ENCODE assay signal across 21 mouse cellular contexts in genomic region chr6:36898412-36898811, GRCm38 (mm10).
DNase-seq lines count a peak whose midpoint lies in the region; ATAC-seq and TF ChIP-seq lines count a peak whose summit lies in the region.
"Had no signal": no experiment of that assay in that cellular context is flagged by ENCODE, and none has a peak within 500 bp of the region (broad histone marks: within the 10 kb centered on the region; RNA-seq: fewer than 3 reads in every experiment).

No protein-coding gene starts in this region.

- DNase-seq in heart, postnatal 14 days = no peak
- DNase-seq in kidney, adult 9 months = no peak
- DNase-seq in embryonic facial prominence, embryonic 14.5 days (ENCODE audit: low spot score) = no peak
- no peak for DNase-seq in limb, embryonic 14.5 days (ENCODE audit: low spot score)
- DNase-seq in right cerebral cortex, postnatal 14 days = no peak
- no peak for DNase-seq in layer of hippocampus, adult 2 months (ENCODE audit: low spot score in 2 of 2)
- DNase-seq: adrenal gland, adult 8-10 months; B cell, adult 2 months; cerebellum, postnatal 10 days; liver, postnatal 0 days; right cerebral cortex, postnatal 4 days had no signal

- no peak for TF ChIP-seq CTCF in layer of hippocampus, adult 2 months (conservative IDR thresholded peaks at IDR 0.05)

- intact Hi-C loops in heart, postnatal 14 days (cut with DNase I) = no loop called here

- H3K36me3 ChIP-seq in heart, embryonic 12.5 days = no peaks in the 10 kb centered on the region
- H3K36me3 ChIP-seq in kidney, embryonic 16.5 days (ENCODE audit: insufficient read depth, low read length) = no peaks in the 10 kb centered on the region
- H3K36me3 ChIP-seq in embryonic facial prominence, embryonic 14.5 days (ENCODE audit: control insufficient read depth, insufficient read depth, low read length) = no peaks in the 10 kb centered on the region
- H3K36me3 ChIP-seq in limb, embryonic 14.5 days (ENCODE audit: control insufficient read depth, insufficient read depth, low read length) = no peaks in the 10 kb centered on the region
- H3K36me3 ChIP-seq: midbrain, embryonic 13.5 days; neural tube, embryonic 15.5 days had no signal

- peak overlapping the region; percentile 40; the same call in 1 of the 2 replicates for H3K27ac ChIP-seq in heart, embryonic 12.5 days (ENCODE audit: poor library complexity, severe bottlenecking)
- H3K27ac ChIP-seq in kidney, embryonic 16.5 days (ENCODE audit: low read length) = peak overlapping the region; percentile 78
- 0 out of 2 replicates have a peak overlapping the region, but pooled peaks have one; percentile 2 for H3K27ac ChIP-seq in embryonic facial prominence, embryonic 14.5 days (replicated peaks; ENCODE audit: low read depth, low read length)
- peak overlapping the region; percentile 46 for H3K27ac ChIP-seq in limb, embryonic 14.5 days (replicated peaks; ENCODE audit: low read depth, low read length)
- H3K27ac ChIP-seq in layer of hippocampus, adult 2 months = no peak overlapping the region
- H3K27ac ChIP-seq: hindbrain, embryonic 14.5 days; macrophage; midbrain, embryonic 13.5 days; neural tube, embryonic 15.5 days had no signal

- ATAC-seq in heart, embryonic 12.5 days (ENCODE audit: insufficient number of reproducible peaks, low FRiP score) = no peak
- no peak for ATAC-seq in kidney, embryonic 16.5 days (ENCODE audit: low FRiP score, low TSS enrichment)
- ATAC-seq in embryonic facial prominence, embryonic 14.5 days (ENCODE audit: low read depth) = no peak
- ATAC-seq in limb, embryonic 14.5 days (ENCODE audit: low FRiP score, low read depth) = no peak
- ATAC-seq: forebrain, embryonic 14.5 days; intestine, embryonic 16.5 days; liver, postnatal 0 days; midbrain, embryonic 13.5 days had no signal

- 35% methylated on average over 6 of the region's 6 CpGs for WGBS in heart, embryonic 12.5 days
- 62% methylated on average over 6 of the region's 6 CpGs for WGBS in kidney, embryonic 16.5 days
- 50% methylated on average over 6 of the region's 6 CpGs for WGBS in embryonic facial prominence, embryonic 14.5 days
- WGBS in limb, embryonic 14.5 days = 57% methylated on average over 6 of the region's 6 CpGs

- no peak overlapping the region for H3K9ac ChIP-seq in heart, embryonic 12.5 days
- no peak overlapping the region for H3K9ac ChIP-seq in kidney, embryonic 16.5 days (replicated peaks; ENCODE audit: low read length)
- H3K9ac ChIP-seq in embryonic facial prominence, embryonic 14.5 days (ENCODE audit: low read depth, low read length) = no peak overlapping the region
- H3K9ac ChIP-seq in limb, embryonic 14.5 days (ENCODE audit: low read depth, low read length, severe bottlenecking) = no peak overlapping the region
- H3K9ac ChIP-seq: hindbrain, embryonic 14.5 days; liver, postnatal 0 days; midbrain, embryonic 13.5 days; neural tube, embryonic 15.5 days had no signal

- H3K9me3 ChIP-seq in heart, embryonic 12.5 days (replicated peaks) = no peaks in the 10 kb centered on the region
- H3K9me3 ChIP-seq in kidney, embryonic 16.5 days (ENCODE audit: low read length) = no peaks in the 10 kb centered on the region
- no peaks in the 10 kb centered on the region for H3K9me3 ChIP-seq in embryonic facial prominence, embryonic 14.5 days (ENCODE audit: control insufficient read depth, low read length)
- no peaks in the 10 kb centered on the region for H3K9me3 ChIP-seq in limb, embryonic 14.5 days (ENCODE audit: control insufficient read depth, low read length)
- H3K9me3 ChIP-seq: midbrain, embryonic 13.5 days; neural tube, embryonic 15.5 days had no signal

- H3K4me3 ChIP-seq in heart, embryonic 12.5 days = no peak overlapping the region
- no peak overlapping the region for H3K4me3 ChIP-seq in kidney, embryonic 16.5 days (ENCODE audit: low read length)
- H3K4me3 ChIP-seq in embryonic facial prominence, embryonic 14.5 days (ENCODE audit: low read depth, low read length) = no peak overlapping the region
- no peak overlapping the region for H3K4me3 ChIP-seq in limb, embryonic 14.5 days (replicated peaks; ENCODE audit: low read length)
- no peak overlapping the region for H3K4me3 ChIP-seq in layer of hippocampus, adult 2 months
- H3K4me3 ChIP-seq: erythroblast, embryonic 14.5 days; midbrain, embryonic 13.5 days; myocyte; neural tube, embryonic 15.5 days had no signal

- TF ChIP-seq POLR2A in limb, embryonic 14.5 days (IDR thresholded peaks at IDR 0.05; ENCODE audit: borderline replicate concordance, extremely low read depth, insufficient read depth, insufficient read length) = no peak

- H3K27me3 ChIP-seq in heart, embryonic 12.5 days (replicated peaks) = no peaks in the 10 kb centered on the region
- no peaks in the 10 kb centered on the region for H3K27me3 ChIP-seq in kidney, embryonic 16.5 days (ENCODE audit: insufficient read depth, low read length)
- H3K27me3 ChIP-seq in embryonic facial prominence, embryonic 14.5 days (replicated peaks; ENCODE audit: control insufficient read depth, insufficient read depth, low read length) = no peaks in the 10 kb centered on the region
- H3K27me3 ChIP-seq in limb, embryonic 14.5 days (ENCODE audit: control insufficient read depth, insufficient read depth, low read length) = no peaks in the 10 kb centered on the region
- H3K27me3 ChIP-seq: midbrain, embryonic 13.5 days; neural tube, embryonic 15.5 days had no signal

- no peak overlapping the region for H3K4me2 ChIP-seq in heart, embryonic 12.5 days
- H3K4me2 ChIP-seq in kidney, embryonic 16.5 days (replicated peaks; ENCODE audit: low read depth, low read length) = no peak overlapping the region
- H3K4me2 ChIP-seq in embryonic facial prominence, embryonic 14.5 days (ENCODE audit: low read depth, low read length) = no peak overlapping the region
- no peak overlapping the region for H3K4me2 ChIP-seq in limb, embryonic 14.5 days (replicated peaks; ENCODE audit: low read depth, low read length, severe bottlenecking)
- H3K4me2 ChIP-seq: hindbrain, embryonic 14.5 days; midbrain, embryonic 13.5 days; neural tube, embryonic 15.5 days had no signal

- H3K4me1 ChIP-seq in heart, embryonic 12.5 days (replicated peaks) = peaks cover 13% of the 10 kb centered on the region
- peaks cover 4% of the 10 kb centered on the region; the same call in 1 of the 2 replicates for H3K4me1 ChIP-seq in kidney, embryonic 16.5 days (ENCODE audit: insufficient read depth, low read length)
- H3K4me1 ChIP-seq in embryonic facial prominence, embryonic 14.5 days (ENCODE audit: control insufficient read depth, insufficient read depth, low read length) = peaks cover 10% of the 10 kb centered on the region
- H3K4me1 ChIP-seq in limb, embryonic 14.5 days (ENCODE audit: control insufficient read depth, insufficient read depth, low read length) = peaks cover 12% of the 10 kb centered on the region
